Mouse (Mus musculus) liver, adult 2 months (tissue): ENCODE measurements at regions not wholly inside any gene's neighbourhood (a gene's known extent, or its start where the extent isn't known, plus 50 kb on each side); places are given as distances from the start of the nearest gene placed in this dataset.

Source experiments
- CTCF ChIP-seq: fragments of 200-500 bp; IDR thresholded peaks from 2 replicates; pipeline ENCODE4 v1.5.1; 2011; ENCODE audit warnings: low read depth, low read length, control low read depth
- POLR2A ChIP-seq: fragments of 200-500 bp; IDR thresholded peaks from 2 replicates; pipeline ENCODE4 v1.6.1; 2011; ENCODE audit warnings: low read length, control low read depth; ENCODE audit not compliant: insufficient read depth; ENCODE audit errors: extremely low read depth

- TF ChIP-seq POLR2A: no peak
- TF ChIP-seq CTCF: peak; percentile 34; the same call in 1 of the 2 replicates
Observed at GRCm38 (mm10) chr2:169383701-169384100, 203.8 kb downstream of the Gm11011 start.
